Mouse (Mus musculus) gonadal fat pad, adult 2 months (tissue): ENCODE data around the gene Nhs. TPM values are rescaled to one million over a fixed set of nuclear protein-coding genes. Genes with fewer than 3 reads are reported as not detected.

Experiments
- DNase-seq: peaks from one replicate; pipeline ENCODE4 v3.0.0-alpha.2; 2012; ENCODE audit warnings: low read depth
- polyA plus RNA-seq: library from polyadenylated mRNA; depleted of rRNA; stranded (reverse); fragments of >200 nt; gene quantifications from 2 replicates; pipeline ENCODE4 v1.2.3, GENCODE M21; 2012; rRNA removed

The Nhs gene
- 0.50 and 0.60 TPM in 2 replicates for polyA plus RNA-seq

GRCm38 (mm10) chrX:162159637-162160611, at the start of gene Nhs:
Nhs (minus strand) TSS chrX:162159730.
- DNase-seq, result no peak

GRCm38 (mm10) chrX:162206350-162206884, 46.9 kb upstream of the Nhs start:
- DNase-seq, result no peak

- no peak for DNase-seq
Measured at GRCm38 (mm10) chrX:162158743-162159636, 540 bp downstream of the Nhs start.

- DNase-seq, result no peak
Measured at GRCm38 (mm10) chrX:162158142-162158541, 1.4 kb downstream of the Nhs start.

GRCm38 (mm10) chrX:162137807-162138206, 21.7 kb downstream of the Nhs start:
- no peak for DNase-seq

GRCm38 (mm10) chrX:162113257-162113656, 46.3 kb downstream of the Nhs start:
- no peak for DNase-seq

- no peak for DNase-seq
Measured at GRCm38 (mm10) chrX:162102802-162103434, 56.6 kb downstream of the Nhs start.

- DNase-seq, result no peak
Measured at GRCm38 (mm10) chrX:162098364-162098763, 61.2 kb downstream of the Nhs start.

GRCm38 (mm10) chrX:162087291-162087690, 72.2 kb downstream of the Nhs start:
- no peak for DNase-seq

- no peak for DNase-seq
Measured at GRCm38 (mm10) chrX:162085897-162086200, 73.7 kb downstream of the Nhs start.

GRCm38 (mm10) chrX:162085062-162085896, 74.3 kb downstream of the Nhs start:
- DNase-seq, result no peak

- no peak for DNase-seq
Measured at GRCm38 (mm10) chrX:162063164-162063563, 96.4 kb downstream of the Nhs start.

- DNase-seq, result no peak
Measured at GRCm38 (mm10) chrX:162055635-162056034, 103.9 kb downstream of the Nhs start.

- no peak for DNase-seq
Measured at GRCm38 (mm10) chrX:162053566-162053965, 106.0 kb downstream of the Nhs start.

GRCm38 (mm10) chrX:162052534-162052933, 107.0 kb downstream of the Nhs start:
- no peak for DNase-seq

- no peak for DNase-seq
Measured at GRCm38 (mm10) chrX:162049616-162050015, 109.9 kb downstream of the Nhs start.

- DNase-seq, result no peak
Measured at GRCm38 (mm10) chrX:162045527-162045926, 114.0 kb downstream of the Nhs start.

GRCm38 (mm10) chrX:162044109-162044508, 115.4 kb downstream of the Nhs start:
- DNase-seq, result no peak

- no peak for DNase-seq
Measured at GRCm38 (mm10) chrX:162025210-162025953, 134.1 kb downstream of the Nhs start.

- DNase-seq, result no peak
Measured at GRCm38 (mm10) chrX:162021724-162022123, 137.8 kb downstream of the Nhs start.
